Mouse (Mus musculus) midbrain, embryonic 10.5 days (tissue): ENCODE results near the gene 1700001O22Rik. TPM values are rescaled to one million over a fixed set of nuclear protein-coding genes. Genes with fewer than 3 reads are reported as not detected.
A peak's percentile ranks its signal among the peaks of the same experiment; 100 is the strongest.

Experiments
- DNase-seq: peaks from one replicate; pipeline ENCODE4 v3.0.0-alpha.2; 2017; ENCODE audit warnings: low spot score
- H3K27ac ChIP-seq: fragments of 300-500 bp; sonication (generic); replicated peaks from 2 replicates; pipeline ENCODE4 v1.5.1; 2016; ENCODE audit warnings: mild to moderate bottlenecking
- H3K27me3 ChIP-seq: fragments of 300-500 bp; sonication (generic); 2 replicates; pipeline ENCODE4 v1.6.1; 2016; ENCODE audit warnings: low read depth, mild to moderate bottlenecking; ENCODE audit not compliant: poor library complexity, severe bottlenecking
- H3K36me3 ChIP-seq: fragments of 300-500 bp; sonication (generic); 2 replicates; pipeline ENCODE4 v1.6.1; 2016; ENCODE audit warnings: mild to moderate bottlenecking, moderate library complexity
- H3K4me1 ChIP-seq: fragments of 300-500 bp; sonication (generic); 2 replicates; pipeline ENCODE4 v1.6.1; 2016
- H3K4me3 ChIP-seq: fragments of 300-500 bp; sonication (generic); 2 replicates; pipeline ENCODE4 v1.5.1; 2016; ENCODE audit warnings: mild to moderate bottlenecking, moderate library complexity
- H3K9me3 ChIP-seq: fragments of 300-500 bp; sonication (generic); replicated peaks from 2 replicates; pipeline ENCODE4 v1.6.1; 2016; ENCODE audit warnings: mild to moderate bottlenecking
- WGBS: fragments of 180-500 bp; shearing (Covaris S2); methylation state at CpG from one replicate; pipeline ENCODE4 v1.1.7; 2016; 5-methylcytosine and 5-hydroxymethylcytosine counted together
- polyA plus RNA-seq: library from polyadenylated mRNA; unstranded; fragments of >200 nt; fragmentation: Nextera tagmentation; extraction: Ambion mirVana; gene quantifications from 2 replicates; pipeline ENCODE4 v1.2.1, GENCODE M21; 2016

Gene 1700001O22Rik
- polyA plus RNA-seq, 1 experiment from 2014 or later = 4.0 TPM

- Histone ChIP-seq H3K27me3 (0 out of 2 replicates have a peak, but pooled peaks cover 5% of the 10 kb centered on the region), H3K27ac (peak overlapping the region; percentile 92), H3K36me3 (no peaks in the 10 kb centered on the region), H3K4me3 (peak overlapping the region; percentile 50), H3K9me3 (no peaks in the 10 kb centered on the region), H3K4me1 (peaks cover 80% of the 10 kb centered on the region)
- WGBS = 7% methylated on average over 40 of the region's 40 CpGs
- peak; percentile 78 for DNase-seq
Measured at GRCm38 (mm10) chr2:30784078-30784994, 19.1 kb downstream of the 1700001O22Rik start.

GRCm38 (mm10) chr2:30783346-30783745, 20.1 kb downstream of the 1700001O22Rik start:
- Histone ChIP-seq H3K4me1 (peaks cover 87% of the 10 kb centered on the region), H3K4me3 (peak overlapping the region; percentile 50), H3K9me3 (no peaks in the 10 kb centered on the region), H3K27ac (peak overlapping the region; percentile 92), H3K36me3 (no peaks in the 10 kb centered on the region), H3K27me3 (0 out of 2 replicates have a peak, but pooled peaks cover 5% of the 10 kb centered on the region)
- WGBS = under 1% methylated on average over 13 of the region's 13 CpGs
- peak; percentile 81 for DNase-seq

GRCm38 (mm10) chr2:30782312-30783290, 20.9 kb downstream of the 1700001O22Rik start:
- DNase-seq = no peak
- Histone ChIP-seq H3K4me3 (peak overlapping the region; percentile 50), H3K9me3 (no peaks in the 10 kb centered on the region), H3K27me3 (0 out of 2 replicates have a peak, but pooled peaks cover 5% of the 10 kb centered on the region), H3K36me3 (no peaks in the 10 kb centered on the region), H3K27ac (peak overlapping the region; percentile 92), H3K4me1 (peaks cover 92% of the 10 kb centered on the region)
- 76% methylated on average over 8 of the region's 8 CpGs for WGBS

GRCm38 (mm10) chr2:30779241-30779640, 24.2 kb downstream of the 1700001O22Rik start:
- peak; percentile 84 for DNase-seq
- no peaks in the 10 kb centered on the region for H3K9me3 ChIP-seq
- H3K27ac ChIP-seq = peak overlapping the region; percentile 77
- H3K27me3 ChIP-seq = peaks cover 7% of the 10 kb centered on the region; the same call in 1 of the 2 replicates
- no peaks in the 10 kb centered on the region for H3K36me3 ChIP-seq
- peaks cover 83% of the 10 kb centered on the region for H3K4me1 ChIP-seq
- H3K4me3 ChIP-seq = peak overlapping the region; percentile 16; the same call in 1 of the 2 replicates
- WGBS = 0% methylated on average over 5 of the region's 5 CpGs

- WGBS = 59% methylated on average over 4 of the region's 4 CpGs
- peaks cover 9% of the 10 kb centered on the region; the same call in 1 of the 2 replicates for H3K27me3 ChIP-seq
- peak overlapping the region; percentile 77 for H3K27ac ChIP-seq
- H3K36me3 ChIP-seq = no peaks in the 10 kb centered on the region
- peaks cover 81% of the 10 kb centered on the region for H3K4me1 ChIP-seq
- no peaks in the 10 kb centered on the region for H3K9me3 ChIP-seq
- no peak for DNase-seq
- no peak overlapping the region for H3K4me3 ChIP-seq
Measured at GRCm38 (mm10) chr2:30778235-30778634, 25.2 kb downstream of the 1700001O22Rik start.

GRCm38 (mm10) chr2:30777266-30777665, 26.2 kb downstream of the 1700001O22Rik start:
- H3K27ac ChIP-seq = peak overlapping the region; percentile 77
- WGBS = 92% methylated on average over 3 of the region's 3 CpGs
- H3K36me3 ChIP-seq = no peaks in the 10 kb centered on the region
- no peak for DNase-seq
- H3K27me3 ChIP-seq = peaks cover 9% of the 10 kb centered on the region; the same call in 1 of the 2 replicates
- no peaks in the 10 kb centered on the region for H3K9me3 ChIP-seq
- no peak overlapping the region for H3K4me3 ChIP-seq
- H3K4me1 ChIP-seq = peaks cover 81% of the 10 kb centered on the region

GRCm38 (mm10) chr2:30775955-30776354, 27.5 kb downstream of the 1700001O22Rik start:
- H3K27ac ChIP-seq = peak overlapping the region; percentile 50; the same call in 1 of the 2 replicates
- no peak overlapping the region for H3K4me3 ChIP-seq
- H3K27me3 ChIP-seq = peaks cover 9% of the 10 kb centered on the region; the same call in 1 of the 2 replicates
- H3K36me3 ChIP-seq = no peaks in the 10 kb centered on the region
- no peak for DNase-seq
- WGBS = 57% methylated on average over 3 of the region's 3 CpGs
- no peaks in the 10 kb centered on the region for H3K9me3 ChIP-seq
- H3K4me1 ChIP-seq = peaks cover 89% of the 10 kb centered on the region

- H3K27me3 ChIP-seq = peaks cover 9% of the 10 kb centered on the region; the same call in 1 of the 2 replicates
- H3K36me3 ChIP-seq = no peaks in the 10 kb centered on the region
- H3K27ac ChIP-seq = peak overlapping the region; percentile 90
- peaks cover 84% of the 10 kb centered on the region for H3K4me1 ChIP-seq
- no peaks in the 10 kb centered on the region for H3K9me3 ChIP-seq
- no peak for DNase-seq
- WGBS = 83% methylated on average over 8 of the region's 8 CpGs
- H3K4me3 ChIP-seq = no peak overlapping the region
Measured at GRCm38 (mm10) chr2:30773313-30774005, 30.0 kb downstream of the 1700001O22Rik start.

GRCm38 (mm10) chr2:30772581-30773312, 30.7 kb downstream of the 1700001O22Rik start:
- H3K27ac ChIP-seq = peak overlapping the region; percentile 90
- peak; percentile 56 for DNase-seq
- H3K4me1 ChIP-seq = peaks cover 80% of the 10 kb centered on the region
- H3K9me3 ChIP-seq = no peaks in the 10 kb centered on the region
- peaks cover 9% of the 10 kb centered on the region; the same call in 1 of the 2 replicates for H3K27me3 ChIP-seq
- peak overlapping the region; percentile 59; the same call in 1 of the 2 replicates for H3K4me3 ChIP-seq
- H3K36me3 ChIP-seq = no peaks in the 10 kb centered on the region
- 44% methylated on average over 15 of the region's 15 CpGs for WGBS

- Histone ChIP-seq H3K36me3 (no peaks in the 10 kb centered on the region), H3K4me1 (peaks cover 75% of the 10 kb centered on the region), H3K4me3 (peak overlapping the region; percentile 59), H3K27me3 (peaks cover 9% of the 10 kb centered on the region; the same call in 1 of the 2 replicates), H3K27ac (peak overlapping the region; percentile 90), H3K9me3 (no peaks in the 10 kb centered on the region)
- DNase-seq = peak; percentile 51
- WGBS = 7% methylated on average over 19 of the region's 19 CpGs
Measured at GRCm38 (mm10) chr2:30771806-30772460, 31.5 kb downstream of the 1700001O22Rik start.

- DNase-seq = peak; percentile 66
- Histone ChIP-seq H3K27ac (peak overlapping the region; percentile 90), H3K9me3 (no peaks in the 10 kb centered on the region), H3K36me3 (no peaks in the 10 kb centered on the region), H3K4me3 (peak overlapping the region; percentile 59), H3K27me3 (peaks cover 9% of the 10 kb centered on the region; the same call in 1 of the 2 replicates), H3K4me1 (peaks cover 74% of the 10 kb centered on the region)
- under 1% methylated on average over 50 of the region's 51 CpGs for WGBS
Measured at GRCm38 (mm10) chr2:30771368-30771805, 32.1 kb downstream of the 1700001O22Rik start.
